Mouse (Mus musculus): ENCODE results near the gene Hs3st4. TPM values are rescaled to one million over a fixed set of nuclear protein-coding genes. Genes with fewer than 3 reads are reported as not detected.

The Hs3st4 gene
- polyA plus RNA-seq, 1 experiment from 2014 or later: 0.27 TPM

DNA sequence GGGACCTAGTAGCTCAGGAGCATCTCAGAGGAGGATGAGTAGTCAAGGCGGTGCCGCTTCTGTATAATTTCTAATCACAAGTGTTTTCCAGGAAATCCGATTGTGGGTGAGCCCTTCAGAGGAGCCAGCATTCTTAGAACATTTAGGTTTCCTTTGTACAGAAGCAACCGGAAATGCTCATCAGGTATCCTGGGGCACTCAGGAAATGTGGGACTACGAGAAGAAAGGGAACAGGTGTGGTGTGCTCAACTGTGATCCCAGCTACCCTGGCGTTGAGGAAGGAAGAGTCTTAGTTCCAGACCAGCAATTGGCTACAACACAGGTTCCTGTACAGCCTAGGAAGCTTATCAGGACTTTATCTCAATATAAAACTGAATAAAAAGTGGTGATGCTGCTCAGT, 307.2 kb downstream of the Hs3st4 start:
- WGBS: 82% methylated on average over 6 of the region's 6 CpGs
- Histone ChIP-seq H3K9ac (replicated peaks; ENCODE audit: low read depth, low read length) (no peak overlapping the region), H3K27ac (ENCODE audit: low read length) (no peak overlapping the region), H3K4me3 (ENCODE audit: low read depth, low read length) (no peak overlapping the region), H3K27me3 (ENCODE audit: control insufficient read depth, insufficient read depth, low read length) (no peaks in the 10 kb centered on the region), H3K36me3 (ENCODE audit: control insufficient read depth, insufficient read depth, low read length) (no peaks in the 10 kb centered on the region), H3K4me2 (replicated peaks; ENCODE audit: low read depth, low read length) (no peak overlapping the region), H3K4me1 (ENCODE audit: control insufficient read depth, insufficient read depth, low read length) (no peaks in the 10 kb centered on the region), H3K9me3 (ENCODE audit: control insufficient read depth, low read depth, low read length) (no peaks in the 10 kb centered on the region)
- no peak for ATAC-seq (ENCODE audit: insufficient number of reproducible peaks, insufficient read depth, low FRiP score, low read depth)

DNA sequence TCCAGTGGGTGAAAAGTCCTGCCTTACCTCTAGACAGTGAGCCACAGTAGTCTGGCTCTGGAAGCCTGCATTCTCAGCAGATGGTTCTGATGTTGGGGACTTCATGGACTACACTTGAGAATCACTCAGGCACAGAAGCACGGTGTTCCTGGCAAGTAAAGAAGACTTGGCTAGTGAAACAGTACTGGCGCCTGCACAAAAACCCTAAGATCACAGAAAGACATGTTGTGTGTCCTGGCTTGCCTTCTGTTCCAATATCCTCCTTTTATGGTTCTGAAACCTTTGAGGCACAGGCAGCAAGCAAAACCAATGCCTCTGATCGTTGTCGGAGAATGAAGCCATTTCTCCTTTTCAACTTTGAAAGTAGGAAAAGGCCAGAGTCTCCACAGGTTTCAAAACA, 336.8 kb downstream of the Hs3st4 start:
- no peaks in the 10 kb centered on the region for H3K9me3 ChIP-seq (ENCODE audit: control insufficient read depth, low read depth, low read length)
- 95% methylated on average over 4 of the region's 4 CpGs for WGBS
- no peak overlapping the region for H3K4me3 ChIP-seq (ENCODE audit: low read depth, low read length)
- no peak overlapping the region for H3K27ac ChIP-seq (ENCODE audit: low read length)
- H3K4me2 ChIP-seq (replicated peaks; ENCODE audit: low read depth, low read length): no peak overlapping the region
- no peak overlapping the region for H3K9ac ChIP-seq (replicated peaks; ENCODE audit: low read depth, low read length)
- ATAC-seq (ENCODE audit: insufficient number of reproducible peaks, insufficient read depth, low FRiP score, low read depth): no peak
- no peaks in the 10 kb centered on the region for H3K4me1 ChIP-seq (ENCODE audit: control insufficient read depth, insufficient read depth, low read length)
- no peaks in the 10 kb centered on the region for H3K27me3 ChIP-seq (ENCODE audit: control insufficient read depth, insufficient read depth, low read length)
- H3K36me3 ChIP-seq (ENCODE audit: control insufficient read depth, insufficient read depth, low read length): no peaks in the 10 kb centered on the region

DNA sequence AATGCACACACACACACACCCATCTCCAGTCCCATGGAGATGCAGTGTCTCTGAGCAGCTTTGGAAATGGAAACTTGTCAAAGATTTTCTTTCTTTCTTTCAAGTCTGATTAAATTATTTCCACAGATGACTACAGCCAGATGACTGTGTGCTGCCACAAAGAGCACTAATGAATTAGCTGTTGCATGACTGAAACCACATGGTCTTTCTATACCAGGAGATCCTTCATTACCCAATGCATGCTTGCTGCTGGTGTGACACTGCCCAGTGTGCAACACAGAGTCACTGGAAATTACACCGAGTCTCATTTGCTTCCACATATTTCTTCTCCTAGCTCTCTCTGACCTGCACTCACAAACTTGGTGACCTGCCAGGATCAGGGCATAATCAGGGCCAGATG, 353.0 kb downstream of the Hs3st4 start:
- Histone ChIP-seq H3K36me3 (ENCODE audit: control insufficient read depth, insufficient read depth, low read length) (no peaks in the 10 kb centered on the region), H3K27me3 (ENCODE audit: control insufficient read depth, insufficient read depth, low read length) (no peaks in the 10 kb centered on the region), H3K9me3 (ENCODE audit: control insufficient read depth, low read depth, low read length) (no peaks in the 10 kb centered on the region), H3K9ac (replicated peaks; ENCODE audit: low read depth, low read length) (no peak overlapping the region), H3K4me1 (ENCODE audit: control insufficient read depth, insufficient read depth, low read length) (no peaks in the 10 kb centered on the region), H3K27ac (ENCODE audit: low read length) (no peak overlapping the region), H3K4me3 (ENCODE audit: low read depth, low read length) (no peak overlapping the region), H3K4me2 (replicated peaks; ENCODE audit: low read depth, low read length) (no peak overlapping the region)
- 54% methylated on average over 1 of the region's 1 CpGs for WGBS
- no peak for ATAC-seq (ENCODE audit: insufficient number of reproducible peaks, insufficient read depth, low FRiP score, low read depth)

DNA sequence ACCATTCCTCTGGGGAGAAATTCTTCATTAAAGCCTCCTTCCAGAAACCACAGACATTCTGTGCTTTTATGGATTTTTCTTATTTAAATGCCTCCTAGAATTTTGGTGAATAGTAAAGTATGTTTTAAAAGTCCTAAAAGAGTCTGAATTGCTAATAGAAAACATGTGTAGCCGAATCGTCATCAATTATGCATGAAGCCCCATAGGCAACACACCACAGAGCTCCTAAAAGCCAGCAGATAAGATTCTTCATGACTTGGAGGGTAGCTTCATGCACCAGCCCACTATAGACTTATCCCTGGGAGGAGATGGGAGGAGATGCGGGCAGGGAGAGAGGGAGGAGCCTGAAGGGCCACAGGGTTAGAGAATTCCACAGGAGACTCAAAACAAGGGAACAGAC, 358.8 kb downstream of the Hs3st4 start:
- Histone ChIP-seq H3K36me3 (ENCODE audit: control insufficient read depth, insufficient read depth, low read length) (no peaks in the 10 kb centered on the region), H3K9me3 (ENCODE audit: control insufficient read depth, low read depth, low read length) (no peaks in the 10 kb centered on the region), H3K4me2 (replicated peaks; ENCODE audit: low read depth, low read length) (no peak overlapping the region), H3K4me1 (ENCODE audit: control insufficient read depth, insufficient read depth, low read length) (no peaks in the 10 kb centered on the region), H3K9ac (replicated peaks; ENCODE audit: low read depth, low read length) (no peak overlapping the region), H3K27ac (ENCODE audit: low read length) (no peak overlapping the region), H3K4me3 (ENCODE audit: low read depth, low read length) (no peak overlapping the region), H3K27me3 (ENCODE audit: control insufficient read depth, insufficient read depth, low read length) (no peaks in the 10 kb centered on the region)
- 76% methylated on average over 3 of the region's 3 CpGs for WGBS
- no peak for ATAC-seq (ENCODE audit: insufficient number of reproducible peaks, insufficient read depth, low FRiP score, low read depth)

- Histone ChIP-seq H3K27ac (ENCODE audit: low read length) (no peak overlapping the region), H3K4me2 (replicated peaks; ENCODE audit: low read depth, low read length) (no peak overlapping the region), H3K27me3 (ENCODE audit: control insufficient read depth, insufficient read depth, low read length) (no peaks in the 10 kb centered on the region), H3K4me3 (ENCODE audit: low read depth, low read length) (no peak overlapping the region), H3K36me3 (ENCODE audit: control insufficient read depth, insufficient read depth, low read length) (no peaks in the 10 kb centered on the region), H3K9ac (replicated peaks; ENCODE audit: low read depth, low read length) (no peak overlapping the region), H3K4me1 (ENCODE audit: control insufficient read depth, insufficient read depth, low read length) (no peaks in the 10 kb centered on the region), H3K9me3 (ENCODE audit: control insufficient read depth, low read depth, low read length) (no peaks in the 10 kb centered on the region)
- 29% methylated on average over 13 of the region's 13 CpGs for WGBS
- no peak for ATAC-seq (ENCODE audit: insufficient number of reproducible peaks, insufficient read depth, low FRiP score, low read depth)
Observed at GRCm38 (mm10) chr7:124347218-124348017, 364.7 kb downstream of the Hs3st4 start.

GRCm38 (mm10) chr7:124354035-124354434, 371.4 kb downstream of the Hs3st4 start:
- H3K27ac ChIP-seq (ENCODE audit: low read length): no peak overlapping the region
- no peak overlapping the region for H3K9ac ChIP-seq (replicated peaks; ENCODE audit: low read depth, low read length)
- ATAC-seq (ENCODE audit: insufficient number of reproducible peaks, insufficient read depth, low FRiP score, low read depth): no peak
- 93% methylated on average over 4 of the region's 4 CpGs for WGBS
- H3K4me2 ChIP-seq (replicated peaks; ENCODE audit: low read depth, low read length): no peak overlapping the region
- H3K36me3 ChIP-seq (ENCODE audit: control insufficient read depth, insufficient read depth, low read length): no peaks in the 10 kb centered on the region
- no peaks in the 10 kb centered on the region for H3K4me1 ChIP-seq (ENCODE audit: control insufficient read depth, insufficient read depth, low read length)
- no peaks in the 10 kb centered on the region for H3K27me3 ChIP-seq (ENCODE audit: control insufficient read depth, insufficient read depth, low read length)
- H3K9me3 ChIP-seq (ENCODE audit: control insufficient read depth, low read depth, low read length): no peaks in the 10 kb centered on the region
- H3K4me3 ChIP-seq (ENCODE audit: low read depth, low read length): no peak overlapping the region

GRCm38 (mm10) chr7:124358068-124358467, 375.4 kb downstream of the Hs3st4 start:
- ATAC-seq (ENCODE audit: insufficient number of reproducible peaks, insufficient read depth, low FRiP score, low read depth): no peak

GRCm38 (mm10) chr7:124359836-124360235, 377.2 kb downstream of the Hs3st4 start:
- H3K9me3 ChIP-seq (ENCODE audit: control insufficient read depth, low read depth, low read length): no peaks in the 10 kb centered on the region
- no peak for ATAC-seq (ENCODE audit: insufficient number of reproducible peaks, insufficient read depth, low FRiP score, low read depth)
- H3K4me1 ChIP-seq (ENCODE audit: control insufficient read depth, insufficient read depth, low read length): no peaks in the 10 kb centered on the region
- H3K4me3 ChIP-seq (ENCODE audit: low read depth, low read length): no peak overlapping the region
- H3K27me3 ChIP-seq (ENCODE audit: control insufficient read depth, insufficient read depth, low read length): no peaks in the 10 kb centered on the region
- H3K9ac ChIP-seq (replicated peaks; ENCODE audit: low read depth, low read length): no peak overlapping the region
- no peaks in the 10 kb centered on the region for H3K36me3 ChIP-seq (ENCODE audit: control insufficient read depth, insufficient read depth, low read length)
- no peak overlapping the region for H3K4me2 ChIP-seq (replicated peaks; ENCODE audit: low read depth, low read length)
- 67% methylated on average over 4 of the region's 4 CpGs for WGBS
- H3K27ac ChIP-seq (ENCODE audit: low read length): no peak overlapping the region

More at GRCm38 (mm10) chr7:124358068-124358467, 375.4 kb downstream of the Hs3st4 start:
- WGBS: 21% methylated on average over 3 of the region's 3 CpGs
- no peak overlapping the region for H3K27ac ChIP-seq (ENCODE audit: low read length)
- no peaks in the 10 kb centered on the region for H3K27me3 ChIP-seq (ENCODE audit: control insufficient read depth, insufficient read depth, low read length)
- H3K4me2 ChIP-seq (replicated peaks; ENCODE audit: low read depth, low read length): no peak overlapping the region
- no peaks in the 10 kb centered on the region for H3K9me3 ChIP-seq (ENCODE audit: control insufficient read depth, low read depth, low read length)
- no peaks in the 10 kb centered on the region for H3K36me3 ChIP-seq (ENCODE audit: control insufficient read depth, insufficient read depth, low read length)
- H3K4me1 ChIP-seq (ENCODE audit: control insufficient read depth, insufficient read depth, low read length): no peaks in the 10 kb centered on the region
- H3K9ac ChIP-seq (replicated peaks; ENCODE audit: low read depth, low read length): no peak overlapping the region
- H3K4me3 ChIP-seq (ENCODE audit: low read depth, low read length): no peak overlapping the region

GRCm38 (mm10) chr7:124372297-124372696, 389.6 kb downstream of the Hs3st4 start:
- WGBS: 65% methylated on average over 1 of the region's 1 CpGs
- ATAC-seq (ENCODE audit: insufficient number of reproducible peaks, insufficient read depth, low FRiP score, low read depth): no peak
- H3K9me3 ChIP-seq (ENCODE audit: control insufficient read depth, low read depth, low read length): no peaks in the 10 kb centered on the region
- no peak overlapping the region for H3K9ac ChIP-seq (replicated peaks; ENCODE audit: low read depth, low read length)
- no peaks in the 10 kb centered on the region for H3K4me1 ChIP-seq (ENCODE audit: control insufficient read depth, insufficient read depth, low read length)
- H3K4me2 ChIP-seq (replicated peaks; ENCODE audit: low read depth, low read length): no peak overlapping the region
- no peak overlapping the region for H3K27ac ChIP-seq (ENCODE audit: low read length)
- H3K27me3 ChIP-seq (ENCODE audit: control insufficient read depth, insufficient read depth, low read length): no peaks in the 10 kb centered on the region
- no peak overlapping the region for H3K4me3 ChIP-seq (ENCODE audit: low read depth, low read length)
- no peaks in the 10 kb centered on the region for H3K36me3 ChIP-seq (ENCODE audit: control insufficient read depth, insufficient read depth, low read length)

All from stomach, embryonic 14.5 days (tissue).